Comparison of ENCODE assay signal across 8 mouse cellular contexts in the genomic region with DNA sequence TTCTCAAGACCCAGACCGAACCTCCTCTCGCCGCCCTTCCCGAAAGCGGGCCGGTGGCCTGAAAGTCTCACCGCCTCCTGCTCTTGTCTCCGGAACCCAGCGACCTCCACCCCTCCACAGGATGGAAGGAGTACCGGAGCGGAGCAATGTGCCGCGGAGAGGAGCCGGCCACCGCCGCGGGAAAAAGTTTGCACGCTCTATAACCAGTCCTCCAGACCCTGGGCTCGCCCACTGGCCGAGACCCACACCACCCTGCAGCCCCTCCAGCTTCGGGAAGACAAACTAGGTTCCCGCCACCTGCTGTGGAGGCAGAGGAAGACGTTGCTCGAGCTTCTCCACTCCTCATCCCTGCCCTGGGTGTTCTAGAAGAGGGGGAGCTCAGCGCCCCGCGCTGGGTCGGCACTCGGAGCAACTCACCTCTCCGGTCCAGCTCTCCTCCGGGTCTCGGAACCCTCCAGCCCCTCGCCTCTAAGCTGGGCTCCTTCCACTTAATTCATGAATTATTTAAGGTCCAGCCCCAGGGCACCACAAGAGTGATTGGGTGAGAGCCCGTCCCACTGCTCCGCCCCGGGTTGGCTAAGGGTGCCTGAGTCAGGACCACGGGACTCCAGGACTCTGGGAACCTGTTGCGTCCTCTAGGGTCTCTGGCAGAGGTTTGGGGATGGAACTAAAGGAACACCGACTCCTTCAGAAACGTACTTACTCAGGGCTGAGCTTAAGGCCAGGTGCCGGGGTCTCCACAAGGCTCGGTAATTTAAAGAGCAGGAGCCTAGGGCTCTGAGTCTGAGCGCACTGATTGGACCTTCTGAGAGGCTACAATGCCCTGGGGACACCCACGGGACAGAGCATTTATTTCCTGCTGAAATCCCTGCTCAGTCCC. TPM values are rescaled to one million over a fixed set of nuclear protein-coding genes. Genes with fewer than 3 reads are reported as not detected.
DNase-seq lines count a peak whose midpoint lies in the region; ATAC-seq lines count a peak whose summit lies in the region.

Gene Prom1 (minus strand): TSS at position 802 of the 880 bp plus-strand sequence.

- WGBS in heart, embryonic 10.5 days, result under 1% methylated on average over 44 of the region's 44 CpGs
- WGBS in liver, embryonic 13.5 days (ENCODE audit: insufficient replicate concordance), result 2% methylated on average over 44 of the region's 44 CpGs
- under 1% methylated on average over 44 of the region's 44 CpGs for WGBS in neural tube, embryonic 12.5 days

- no peaks in the 10 kb centered on the region for H3K9me3 ChIP-seq in heart, embryonic 10.5 days
- H3K9me3 ChIP-seq in liver, embryonic 13.5 days (replicated peaks), result no peaks in the 10 kb centered on the region
- H3K9me3 ChIP-seq in neural tube, embryonic 12.5 days, result peaks cover 3% of the 10 kb centered on the region; the same call in 1 of the 2 replicates

- peaks cover 15% of the 10 kb centered on the region; the same call in 1 of the 2 replicates for H3K27me3 ChIP-seq in heart, embryonic 10.5 days (ENCODE audit: insufficient read depth, poor library complexity, severe bottlenecking)
- H3K27me3 ChIP-seq in liver, embryonic 13.5 days, result peaks cover 54% of the 10 kb centered on the region
- no peaks in the 10 kb centered on the region for H3K27me3 ChIP-seq in neural tube, embryonic 12.5 days (replicated peaks)

- DNase-seq in thymus, postnatal 14 days, result peak; percentile 5
- no peak for DNase-seq in thymus, postnatal 25 days
- peak; percentile 78 for DNase-seq in embryo, embryonic 10 days (ENCODE audit: low spot score)
- DNase-seq in heart, embryonic 10.5 days (ENCODE audit: low spot score), result peak; percentile 79
- DNase-seq in kidney, adult 9 months, result peak; percentile 72
- no peak for DNase-seq in liver, embryonic 13.5 days
- DNase-seq in T-cell, adult 2 months (ENCODE audit: low spot score), result no peak

- peaks cover 12% of the 10 kb centered on the region for H3K4me1 ChIP-seq in heart, embryonic 10.5 days
- no peaks in the 10 kb centered on the region; the same call in 1 of the 2 replicates for H3K4me1 ChIP-seq in liver, embryonic 13.5 days (replicated peaks)
- peaks cover 15% of the 10 kb centered on the region for H3K4me1 ChIP-seq in neural tube, embryonic 12.5 days

- H3K27ac ChIP-seq in heart, embryonic 10.5 days, result peak within 1 kb of the TSS; percentile 90
- no peak within 1 kb of the TSS for H3K27ac ChIP-seq in liver, embryonic 13.5 days
- peak within 1 kb of the TSS; percentile 87; the same call in 1 of the 2 replicates for H3K27ac ChIP-seq in neural tube, embryonic 12.5 days

- H3K9ac ChIP-seq in liver, embryonic 13.5 days, result peak within 1 kb of the TSS; percentile 43; the same call in 1 of the 2 replicates
- H3K9ac ChIP-seq in neural tube, embryonic 12.5 days, result peak within 1 kb of the TSS; percentile 81

- peak within 1 kb of the TSS; percentile 64 for H3K4me2 ChIP-seq in liver, embryonic 13.5 days
- peak within 1 kb of the TSS; percentile 83 for H3K4me2 ChIP-seq in neural tube, embryonic 12.5 days (replicated peaks)

- peak within 1 kb of the TSS; percentile 75 for H3K4me3 ChIP-seq in heart, embryonic 10.5 days
- peak within 1 kb of the TSS; percentile 57 for H3K4me3 ChIP-seq in liver, embryonic 13.5 days (replicated peaks)
- H3K4me3 ChIP-seq in neural tube, embryonic 12.5 days, result peak within 1 kb of the TSS; percentile 66

- ATAC-seq in liver, embryonic 13.5 days (ENCODE audit: low read depth), result peak; percentile 60
- ATAC-seq in neural tube, embryonic 12.5 days (ENCODE audit: low FRiP score, low read depth), result peak; percentile 81

- H3K36me3 ChIP-seq in heart, embryonic 10.5 days, result no peaks in the 10 kb centered on the region
- H3K36me3 ChIP-seq in liver, embryonic 13.5 days, result no peaks in the 10 kb centered on the region
- no peaks in the 10 kb centered on the region for H3K36me3 ChIP-seq in neural tube, embryonic 12.5 days

RNA-seq across cellular contexts. Expression of gene Prom1, which starts in this region (rescaled TPM):
- polyA plus RNA-seq in heart, embryonic 10.5 days (2016; fragmentation: Nextera tagmentation; extraction: Ambion mirVana), result 18.6 and 32.5 TPM in 2 replicates
- 10.3 and 12.0 TPM in 2 replicates for polyA plus RNA-seq in liver, embryonic 13.5 days (2015; fragmentation: Nextera tagmentation; extraction: Ambion mirVana)
- polyA plus RNA-seq in neural tube, embryonic 12.5 days (2016; fragmentation: Nextera tagmentation; extraction: Ambion mirVana), result 68.9 and 69.9 TPM in 2 replicates

Comparison
In these comparisons a context has a peak if more than half of its experiments do, and no peak if none do; other contexts are left out.
1. DNase-seq: peak in thymus, postnatal 14 days (single experiment), embryo, embryonic 10 days (single experiment), heart, embryonic 10.5 days (single experiment) and kidney, adult 9 months (single experiment); none in thymus, postnatal 25 days (single experiment), liver, embryonic 13.5 days (single experiment) and T-cell, adult 2 months (single experiment).
2. Peak in every context shown above with its lines, with median percentiles within 50 percentile points of each other: H3K4me3 ChIP-seq.